Mouse (Mus musculus): Measurements from ENCODE around the gene Oprd1.

Oprd1 gene

DNA sequence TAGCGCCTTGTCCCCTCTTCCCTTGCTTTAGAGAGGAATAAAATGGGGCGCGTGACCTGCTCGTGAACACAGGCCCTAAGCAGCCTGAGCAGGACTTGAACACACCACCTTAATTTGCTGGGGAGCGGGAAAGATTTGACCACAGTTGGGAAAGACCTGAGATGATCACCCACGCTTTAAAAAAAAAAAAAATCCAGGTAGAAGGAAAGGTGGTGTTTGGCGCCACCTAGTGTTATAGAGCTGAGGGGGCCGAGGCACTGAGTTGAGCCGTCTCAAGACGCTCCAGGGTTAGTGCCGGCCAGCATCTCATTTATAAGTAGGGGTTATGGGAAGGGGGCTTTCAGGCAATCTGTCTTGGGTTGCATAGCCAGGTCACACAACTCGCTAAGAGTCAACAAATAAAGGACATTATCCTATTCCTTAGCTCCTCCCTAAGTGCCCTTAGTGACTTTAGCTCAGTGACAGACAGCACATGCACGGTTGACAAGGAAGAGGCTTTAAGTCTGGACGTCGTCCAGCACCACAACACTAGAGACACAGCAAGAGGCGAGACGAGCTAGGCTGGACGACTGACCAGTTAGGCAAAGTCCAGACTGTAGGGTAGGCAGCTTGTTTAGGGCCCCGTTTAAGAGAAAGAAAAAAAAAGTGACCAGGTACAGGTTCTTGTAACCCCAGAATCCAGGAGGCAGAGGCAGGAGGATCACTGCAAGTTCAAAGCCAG, 64.6 kb downstream of the Oprd1 start:
- DNase-seq (ENCODE audit: low read depth, low spot score), result peak; percentile 84
- no peaks in the 10 kb centered on the region for H3K36me3 ChIP-seq (ENCODE audit: control insufficient read depth, insufficient read depth, low read length, poor library complexity, severe bottlenecking)
- H3K27me3 ChIP-seq (ENCODE audit: control insufficient read depth, insufficient read depth, low read length, poor library complexity, severe bottlenecking), result no peaks in the 10 kb centered on the region

DNA sequence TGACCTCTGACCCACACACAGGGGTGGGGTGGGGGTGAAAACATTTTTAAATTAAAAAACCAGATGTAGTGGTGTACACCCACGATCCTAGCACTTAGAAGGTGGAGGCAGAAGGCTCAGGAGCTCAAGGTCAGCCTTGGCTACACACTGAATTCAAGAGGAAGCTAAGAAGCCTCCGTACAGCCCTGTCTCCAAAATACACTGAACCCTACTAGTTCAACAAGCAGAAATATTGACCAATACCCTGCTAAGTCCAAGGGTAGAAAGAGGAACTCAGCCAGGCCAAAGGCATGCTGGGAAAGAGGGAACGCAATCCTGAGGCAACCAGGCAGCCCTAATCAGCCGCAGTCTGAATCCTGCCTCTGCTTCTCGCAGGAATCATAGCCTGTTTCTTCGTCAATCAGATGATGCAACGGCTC, 66.0 kb downstream of the Oprd1 start:
- Histone ChIP-seq H3K27me3 (ENCODE audit: control insufficient read depth, insufficient read depth, low read length, poor library complexity, severe bottlenecking) (no peaks in the 10 kb centered on the region), H3K36me3 (ENCODE audit: control insufficient read depth, insufficient read depth, low read length, poor library complexity, severe bottlenecking) (no peaks in the 10 kb centered on the region)
- DNase-seq (ENCODE audit: low read depth, low spot score), result no peak

DNA sequence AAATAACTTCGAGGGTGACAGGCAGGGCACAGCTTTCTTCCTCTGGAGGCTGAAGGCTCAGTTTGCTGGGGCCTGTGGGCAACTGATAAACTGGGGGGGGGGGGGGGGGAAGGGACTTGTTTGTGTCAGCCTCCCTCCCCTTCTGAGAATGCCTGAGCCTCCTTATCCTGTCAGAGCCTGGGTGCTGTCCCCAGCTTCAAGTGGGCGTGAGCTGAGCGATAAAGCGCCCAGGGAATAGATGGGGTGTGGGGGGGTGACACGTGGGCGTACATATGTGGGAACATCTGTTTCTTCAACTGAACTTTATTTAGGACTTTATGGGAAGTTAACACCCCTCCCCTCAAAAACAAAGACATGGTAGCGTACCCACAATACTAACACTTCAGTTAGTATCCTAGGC, 66.8 kb downstream of the Oprd1 start:
- peak; percentile 17 for DNase-seq (ENCODE audit: low read depth, low spot score)
- Histone ChIP-seq H3K36me3 (ENCODE audit: control insufficient read depth, insufficient read depth, low read length, poor library complexity, severe bottlenecking) (no peaks in the 10 kb centered on the region), H3K27me3 (ENCODE audit: control insufficient read depth, insufficient read depth, low read length, poor library complexity, severe bottlenecking) (no peaks in the 10 kb centered on the region)

DNA sequence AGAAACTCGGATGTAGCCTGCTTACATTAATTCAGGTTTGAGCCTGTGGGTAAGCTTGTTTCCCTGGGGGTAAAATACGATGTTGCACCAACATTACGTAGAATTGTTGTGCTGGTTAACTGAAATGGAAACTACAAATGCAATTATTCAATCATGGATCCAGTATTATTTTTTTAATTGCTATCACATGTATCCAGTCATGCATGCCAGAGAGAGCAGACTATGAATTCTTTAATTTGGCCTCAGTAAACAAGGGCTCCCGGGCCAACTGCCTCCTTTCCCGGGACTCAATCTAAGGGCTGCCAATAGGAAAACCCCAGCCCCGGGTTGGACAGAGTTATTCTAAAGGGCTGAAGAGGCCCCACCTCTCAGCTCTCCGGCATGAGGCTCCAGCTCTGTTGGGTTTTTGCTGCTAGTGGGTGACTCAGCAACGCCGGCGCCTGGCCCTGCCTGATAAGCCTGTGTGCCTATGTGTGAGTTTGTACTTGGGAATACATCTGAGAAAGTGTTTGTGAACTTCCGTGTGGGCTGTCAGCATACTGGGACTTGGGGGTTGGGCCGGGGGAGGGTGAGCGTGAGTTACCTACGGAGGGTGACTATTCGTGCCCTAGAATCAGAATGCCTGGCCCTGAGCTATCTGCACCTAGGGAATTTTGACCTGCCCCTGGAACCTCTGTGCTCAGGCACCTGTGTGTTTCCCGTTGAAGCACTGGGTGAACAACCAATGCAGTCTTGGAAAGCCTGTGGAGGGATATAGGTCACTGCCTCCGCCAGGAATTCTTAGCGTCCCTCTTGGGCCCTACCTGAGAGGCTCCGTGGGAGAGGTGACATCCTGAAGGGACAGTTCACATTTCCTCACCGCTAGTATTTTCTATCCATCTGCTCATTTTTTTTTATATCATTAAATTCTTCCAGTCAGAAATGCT, 67.5 kb downstream of the Oprd1 start:
- H3K27me3 ChIP-seq (ENCODE audit: control insufficient read depth, insufficient read depth, low read length, poor library complexity, severe bottlenecking), result no peaks in the 10 kb centered on the region

DNA sequence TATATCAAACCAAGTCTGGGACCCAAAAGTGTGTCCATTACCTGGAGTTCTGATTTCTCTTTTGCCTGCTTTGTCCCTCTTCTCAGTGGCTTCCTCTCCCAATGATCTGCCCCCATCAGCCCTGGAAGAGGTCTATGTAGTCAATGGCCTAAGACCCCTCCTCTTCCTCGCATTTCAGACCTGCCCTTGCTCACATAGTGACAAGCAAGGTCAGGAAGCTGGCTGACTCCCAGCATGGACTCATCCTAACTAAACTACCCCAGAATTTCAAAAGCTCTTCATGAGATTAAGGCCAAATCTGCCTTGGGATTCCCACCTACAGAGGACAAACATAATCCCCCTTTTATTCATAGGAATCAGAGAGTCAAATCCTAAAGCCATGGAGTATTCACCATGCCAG, 68.5 kb downstream of the Oprd1 start:
- H3K27me3 ChIP-seq (ENCODE audit: control insufficient read depth, insufficient read depth, low read length, poor library complexity, severe bottlenecking), result no peaks in the 10 kb centered on the region
- H3K36me3 ChIP-seq (ENCODE audit: control insufficient read depth, insufficient read depth, low read length, poor library complexity, severe bottlenecking), result no peaks in the 10 kb centered on the region
- DNase-seq (ENCODE audit: low read depth, low spot score), result no peak

More for the DNA sequence above, 67.5 kb downstream of the Oprd1 start:
- no peak for DNase-seq (ENCODE audit: low read depth, low spot score)
- no peaks in the 10 kb centered on the region for H3K36me3 ChIP-seq (ENCODE audit: control insufficient read depth, insufficient read depth, low read length, poor library complexity, severe bottlenecking)

DNA sequence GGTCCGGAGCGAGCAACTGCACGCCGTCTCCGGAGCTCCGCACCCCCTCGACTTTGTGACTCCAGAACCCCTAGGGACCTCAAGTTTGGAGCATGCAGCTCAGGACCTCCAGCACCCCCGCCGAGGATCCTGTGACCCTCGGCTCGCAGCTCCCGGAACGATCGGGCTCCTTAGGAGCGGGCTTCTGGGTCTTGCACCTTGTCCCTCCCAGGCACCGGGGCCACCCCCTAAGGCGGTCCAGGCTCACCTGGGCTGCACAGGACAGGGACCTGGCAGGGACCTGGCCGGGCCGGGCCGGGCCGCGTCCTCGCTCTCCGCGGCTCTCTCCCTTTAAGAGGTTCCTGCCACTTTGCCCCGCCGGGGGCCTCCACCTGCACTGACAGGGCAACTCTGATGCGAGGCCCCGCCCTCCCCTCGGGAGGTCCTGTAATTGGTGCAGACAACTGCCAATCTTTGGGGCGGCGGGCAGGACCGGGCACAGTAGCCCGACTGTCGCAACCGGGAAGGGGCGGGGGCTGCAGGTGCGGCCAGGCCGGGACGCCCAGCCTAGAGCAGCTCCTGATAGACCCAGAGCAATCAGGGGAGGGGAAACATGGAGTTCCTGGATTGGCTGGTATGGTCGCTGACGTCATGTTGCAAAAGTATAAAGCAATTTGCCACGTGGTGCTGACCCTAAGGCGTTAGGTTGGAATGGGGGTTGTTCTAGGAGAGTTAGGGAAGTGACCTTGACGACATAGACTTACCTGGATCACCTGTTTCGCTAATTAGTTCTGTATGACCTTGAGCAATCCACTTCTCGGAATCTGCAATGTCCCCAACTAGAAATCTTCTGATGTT, 69.1 kb downstream of the Oprd1 start, which contains the start of gene Epb41:
Gene Epb41, minus strand, starts transcription at position 389 of the 837 bp plus-strand sequence.
- peak; percentile 98 for DNase-seq (ENCODE audit: low read depth, low spot score)
- Histone ChIP-seq H3K36me3 (ENCODE audit: control insufficient read depth, insufficient read depth, low read length, poor library complexity, severe bottlenecking) (no peaks in the 10 kb centered on the region), H3K27me3 (ENCODE audit: control insufficient read depth, insufficient read depth, low read length, poor library complexity, severe bottlenecking) (no peaks in the 10 kb centered on the region)

DNA sequence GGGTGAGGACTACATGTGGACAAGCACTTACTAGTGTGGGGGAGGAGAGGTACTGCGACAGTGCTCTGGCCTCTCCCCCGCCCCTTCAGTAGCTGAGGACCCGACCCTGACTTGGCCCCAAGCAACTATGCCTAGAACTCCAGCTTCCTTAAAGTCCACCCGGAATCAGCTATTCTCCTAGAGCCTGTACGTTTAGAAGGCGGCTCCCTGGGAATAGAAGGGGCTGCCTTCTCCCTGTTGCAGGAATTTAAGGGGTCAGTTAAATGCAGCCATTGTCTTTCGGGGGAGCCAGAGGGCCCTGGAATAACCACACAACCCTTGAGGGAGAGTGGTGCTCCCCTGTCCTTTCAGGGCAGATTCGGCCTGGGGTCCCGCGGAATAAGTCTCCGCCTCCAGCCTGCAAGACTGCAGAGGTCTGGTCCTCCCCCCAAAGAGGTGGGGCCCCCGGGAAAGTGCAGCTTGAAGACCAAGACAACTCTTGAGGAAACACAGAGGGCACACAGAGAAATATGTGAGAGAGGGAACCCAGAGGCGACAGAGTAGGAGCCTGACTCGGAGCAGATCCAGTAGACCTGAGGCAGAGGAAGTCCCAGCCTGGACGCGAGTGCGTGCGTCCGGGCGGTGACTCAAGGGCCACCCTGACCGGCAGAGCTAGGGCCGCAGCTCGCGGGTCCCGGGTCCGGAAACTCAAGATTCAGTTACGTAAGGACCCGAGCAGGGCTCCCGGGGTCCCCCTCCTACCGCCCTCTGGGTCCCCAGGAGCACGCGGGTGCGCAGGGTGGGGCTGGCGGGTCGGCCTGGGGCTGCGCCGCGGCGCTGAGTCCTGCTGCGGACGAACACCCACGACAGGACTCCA, 70.0 kb downstream of the Oprd1 start, which contains the start of gene Gm10300:
Gene Gm10300, plus strand, starts transcription at position 621 of the 856 bp plus-strand sequence.
- DNase-seq (ENCODE audit: low read depth, low spot score), result peak; percentile 43
- H3K27me3 ChIP-seq (ENCODE audit: control insufficient read depth, insufficient read depth, low read length, poor library complexity, severe bottlenecking), result no peaks in the 10 kb centered on the region
- H3K36me3 ChIP-seq (ENCODE audit: control insufficient read depth, insufficient read depth, low read length, poor library complexity, severe bottlenecking), result no peaks in the 10 kb centered on the region

DNA sequence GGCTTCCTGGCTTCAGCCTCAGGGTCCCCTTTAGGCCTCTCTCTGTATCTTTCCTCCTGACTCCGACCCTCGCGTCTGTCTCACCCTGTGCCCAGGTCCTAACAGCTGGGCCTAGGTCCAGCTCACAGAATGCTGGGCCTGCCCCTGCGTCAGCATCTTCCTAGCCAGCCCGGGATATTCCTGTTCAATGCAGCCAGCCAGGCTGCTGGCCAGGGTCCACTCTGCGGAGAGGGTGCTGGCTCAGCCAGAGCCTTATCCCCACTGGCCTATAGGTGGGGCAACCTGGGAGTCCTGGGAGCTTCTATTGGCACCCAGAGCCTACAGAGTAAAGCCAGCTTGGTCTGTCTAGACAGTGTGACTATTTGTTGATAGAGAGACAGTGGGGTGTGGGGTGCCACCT, 71.3 kb downstream of the Oprd1 start:
- Histone ChIP-seq H3K36me3 (ENCODE audit: control insufficient read depth, insufficient read depth, low read length, poor library complexity, severe bottlenecking) (no peaks in the 10 kb centered on the region), H3K27me3 (ENCODE audit: control insufficient read depth, insufficient read depth, low read length, poor library complexity, severe bottlenecking) (no peaks in the 10 kb centered on the region)
- no peak for DNase-seq (ENCODE audit: low read depth, low spot score)

DNA sequence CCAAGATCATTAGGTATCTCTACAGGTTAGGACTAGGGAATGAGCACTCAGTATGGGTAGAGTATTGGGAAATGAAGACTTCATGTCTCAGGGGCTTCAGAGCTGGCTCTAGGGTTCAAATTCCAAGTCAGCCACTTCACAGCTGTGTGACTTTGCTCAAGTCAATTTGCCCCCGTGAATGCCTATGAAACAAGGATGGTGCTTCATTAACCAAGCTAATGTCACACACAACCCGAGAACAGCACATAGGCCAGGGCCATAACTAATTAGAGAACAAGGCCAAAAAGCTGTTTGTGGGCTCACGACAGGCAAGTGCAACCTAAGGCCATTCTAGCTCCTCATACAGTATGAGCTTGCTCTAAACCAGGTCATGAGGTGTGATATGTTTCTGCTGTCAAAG, 72.1 kb downstream of the Oprd1 start:
- H3K36me3 ChIP-seq (ENCODE audit: control insufficient read depth, insufficient read depth, low read length, poor library complexity, severe bottlenecking), result no peaks in the 10 kb centered on the region
- H3K27me3 ChIP-seq (ENCODE audit: control insufficient read depth, insufficient read depth, low read length, poor library complexity, severe bottlenecking), result no peaks in the 10 kb centered on the region
- DNase-seq (ENCODE audit: low read depth, low spot score), result no peak

DNA sequence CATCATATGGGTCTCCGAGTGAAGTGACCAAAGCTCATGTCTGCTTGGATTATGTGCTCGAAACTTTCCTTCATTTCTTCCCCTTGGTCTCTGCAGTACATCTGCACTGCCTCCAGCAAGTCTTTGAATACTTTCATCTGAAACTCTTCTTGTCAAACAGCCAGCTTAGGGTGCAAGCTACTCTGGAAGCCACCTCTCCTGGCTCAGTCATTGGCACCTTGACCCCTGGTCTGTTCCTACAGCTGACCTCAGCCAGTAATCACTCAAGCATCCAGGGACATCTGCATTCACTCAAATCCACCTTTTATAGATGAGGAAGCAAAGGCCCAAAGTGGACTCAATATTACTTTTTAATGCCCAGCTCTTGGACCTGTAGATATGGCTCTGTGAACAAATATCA, 72.6 kb downstream of the Oprd1 start:
- no peak for DNase-seq (ENCODE audit: low read depth, low spot score)
- H3K27me3 ChIP-seq (ENCODE audit: control insufficient read depth, insufficient read depth, low read length, poor library complexity, severe bottlenecking), result no peaks in the 10 kb centered on the region
- no peaks in the 10 kb centered on the region for H3K36me3 ChIP-seq (ENCODE audit: control insufficient read depth, insufficient read depth, low read length, poor library complexity, severe bottlenecking)

DNA sequence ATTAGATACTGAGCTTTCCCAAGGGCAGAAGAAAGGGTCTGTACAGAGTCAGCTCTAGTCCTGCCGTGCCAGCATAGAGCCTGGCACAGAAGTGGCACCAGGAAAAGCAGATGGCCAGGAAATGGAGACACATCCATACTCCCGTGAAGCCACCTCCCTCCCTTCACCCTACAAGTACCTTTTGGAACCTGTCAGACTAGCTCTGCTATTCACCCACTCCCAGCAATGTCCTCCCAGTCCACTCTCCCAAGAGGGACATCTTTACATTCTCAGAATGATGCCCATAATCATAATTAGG, 76.4 kb downstream of the Oprd1 start:
- H3K27me3 ChIP-seq (ENCODE audit: control insufficient read depth, insufficient read depth, low read length, poor library complexity, severe bottlenecking), result no peaks in the 10 kb centered on the region
- H3K36me3 ChIP-seq (ENCODE audit: control insufficient read depth, insufficient read depth, low read length, poor library complexity, severe bottlenecking), result no peaks in the 10 kb centered on the region
- no peak for DNase-seq (ENCODE audit: low read depth, low spot score)

DNA sequence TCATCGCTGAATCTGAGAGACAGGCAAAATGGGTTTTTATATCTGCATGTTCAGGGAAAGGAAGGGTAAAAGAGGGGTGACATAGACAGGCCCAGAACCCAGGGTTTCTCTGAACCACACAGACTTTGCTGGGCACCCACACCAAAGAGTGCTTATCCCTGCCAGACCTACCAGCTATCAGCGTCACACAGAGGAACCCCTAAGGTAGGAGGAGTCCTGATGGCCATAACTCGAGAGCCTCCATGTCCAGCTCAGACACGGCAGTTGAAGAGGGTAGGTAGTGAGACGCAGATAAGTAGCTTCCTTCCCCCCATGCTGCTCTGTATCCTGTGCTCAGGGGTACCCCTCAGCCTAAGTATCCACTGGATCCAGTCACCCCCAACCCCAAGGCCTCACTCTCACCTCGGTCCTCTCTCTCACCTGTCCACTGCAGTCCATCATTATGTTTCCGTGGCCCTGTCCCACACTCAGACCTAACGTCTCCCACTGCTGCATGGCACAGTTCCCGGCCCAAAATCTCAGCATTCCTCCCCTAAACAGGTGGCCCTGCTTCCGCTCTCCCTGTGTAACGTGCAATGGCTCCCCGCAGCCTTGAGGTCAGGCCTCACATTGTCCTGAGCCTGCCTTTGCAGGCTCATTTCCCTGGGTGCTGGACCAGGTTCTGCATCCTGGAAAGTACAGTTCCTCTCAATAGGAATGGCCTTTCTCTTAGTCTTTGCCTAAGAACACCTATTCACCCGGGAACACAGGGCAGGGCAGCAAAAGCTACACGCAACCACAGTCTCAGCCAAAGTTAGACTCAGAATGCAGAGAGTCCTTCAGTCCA, 77.0 kb downstream of the Oprd1 start:
- no peak for DNase-seq (ENCODE audit: low read depth, low spot score)
- H3K27me3 ChIP-seq (ENCODE audit: control insufficient read depth, insufficient read depth, low read length, poor library complexity, severe bottlenecking), result no peaks in the 10 kb centered on the region
- no peaks in the 10 kb centered on the region for H3K36me3 ChIP-seq (ENCODE audit: control insufficient read depth, insufficient read depth, low read length, poor library complexity, severe bottlenecking)

DNA sequence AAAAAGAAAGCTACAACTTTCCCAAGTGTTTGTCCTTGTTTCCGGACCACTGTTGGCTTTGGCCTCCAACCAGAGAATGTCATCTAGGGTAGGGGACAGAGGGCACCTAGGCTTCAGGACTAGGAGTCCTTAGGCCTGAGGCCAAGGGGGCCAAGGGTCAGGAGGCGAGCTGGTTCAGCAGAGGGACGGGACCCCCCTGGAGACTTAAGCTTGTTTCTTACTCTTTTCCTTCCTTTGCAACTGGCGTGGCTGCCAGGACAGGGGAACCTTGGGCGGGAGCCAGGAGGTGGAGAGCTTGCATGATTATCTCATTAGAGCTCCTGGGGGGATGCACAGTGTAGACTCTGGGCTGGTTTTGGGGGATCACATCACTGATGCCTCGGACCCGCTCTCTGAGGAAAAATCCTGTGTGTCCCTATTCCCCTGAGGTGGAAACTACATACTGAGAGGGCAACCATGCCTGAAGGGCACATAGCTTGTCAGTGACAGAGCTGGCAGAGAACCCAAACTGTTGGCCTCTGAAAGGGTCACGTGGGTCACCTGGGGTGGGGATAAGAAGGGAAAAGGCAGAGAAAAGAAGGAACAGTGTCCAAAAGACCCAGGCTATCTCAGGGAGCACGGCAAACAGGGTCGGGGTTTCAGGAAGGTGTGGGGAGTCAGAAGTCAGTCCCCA, 78.0 kb downstream of the Oprd1 start:
- Histone ChIP-seq H3K36me3 (ENCODE audit: control insufficient read depth, insufficient read depth, low read length, poor library complexity, severe bottlenecking) (no peaks in the 10 kb centered on the region), H3K27me3 (ENCODE audit: control insufficient read depth, insufficient read depth, low read length, poor library complexity, severe bottlenecking) (no peaks in the 10 kb centered on the region)
- DNase-seq (ENCODE audit: low read depth, low spot score), result no peak
